Mouse (Mus musculus) forebrain, postnatal 0 days (tissue): ENCODE measurements around the gene Tm4sf4. TPM values are rescaled to one million over a fixed set of nuclear protein-coding genes. Genes with fewer than 3 reads are reported as not detected.

Experiments
- ATAC-seq: fragments of 200-750 bp; cut with Nextera tagmentation; 2 replicates; pipeline ENCODE4 v1.8.0; 2017; ENCODE audit warnings: mild to moderate bottlenecking, moderate library complexity
- DNase-seq: peaks from one replicate; pipeline ENCODE4 v3.0.0-alpha.2; 2015
- H3K27ac ChIP-seq: fragments of 300-500 bp; sonication (generic); 2 replicates; pipeline ENCODE4 v1.5.1; 2014; ENCODE audit warnings: low read depth, mild to moderate bottlenecking, antibody characterized with exemption, low read length, moderate library complexity, mixed read lengths
- H3K27me3 ChIP-seq: fragments of 300-500 bp; sonication (generic); 2 replicates; pipeline ENCODE4 v1.6.1; 2014; ENCODE audit warnings: mild to moderate bottlenecking, low read length, mixed read lengths; ENCODE audit not compliant: insufficient read depth
- H3K36me3 ChIP-seq: fragments of 300-500 bp; sonication (generic); 2 replicates; pipeline ENCODE4 v1.6.1; 2014; ENCODE audit warnings: mild to moderate bottlenecking, moderate library complexity; ENCODE audit not compliant: insufficient read depth
- H3K4me1 ChIP-seq: fragments of 300-500 bp; sonication (generic); 2 replicates; pipeline ENCODE4 v1.6.1; 2014; ENCODE audit warnings: antibody characterized with exemption; ENCODE audit not compliant: insufficient read depth
- H3K4me2 ChIP-seq: fragments of 300-500 bp; sonication (generic); 2 replicates; pipeline ENCODE4 v1.6.1; 2014; ENCODE audit warnings: low read depth, mild to moderate bottlenecking, moderate library complexity
- H3K4me3 ChIP-seq: fragments of 300-500 bp; sonication (generic); 2 replicates; pipeline ENCODE4 v1.5.1; 2014; ENCODE audit warnings: low read depth, low read length, mixed read lengths
- H3K9ac ChIP-seq: fragments of 300-500 bp; sonication (generic); 2 replicates; pipeline ENCODE4 v1.6.1; 2014; ENCODE audit warnings: mild to moderate bottlenecking
- H3K9me3 ChIP-seq: fragments of 300-500 bp; sonication (generic); 2 replicates; pipeline ENCODE4 v1.6.1; 2016; ENCODE audit warnings: low read length
- CTCF ChIP-seq: sonication (generic); IDR thresholded peaks from 2 replicates; pipeline ENCODE4 v1.5.1; 2016; ENCODE audit warnings: antibody characterized with exemption, control low read depth, low read depth
- WGBS: fragments of 180-500 bp; shearing (Covaris S2); extraction: QIAGEN DNeasy Blood & Tissue Kit; methylation state at CpG from one replicate; pipeline ENCODE4 v1.1.7; 2014; 5-methylcytosine and 5-hydroxymethylcytosine counted together
- polyA plus RNA-seq: library from polyadenylated mRNA; unstranded; fragments of >200 nt; fragmentation: Nextera tagmentation; extraction: Ambion mirVana; gene quantifications from 2 replicates; pipeline ENCODE4 v1.2.1, GENCODE M21; 2015
- total RNA-seq: library from RNA; depleted of rRNA; stranded (reverse); fragments of >200 nt; gene quantifications from 2 replicates; pipeline ENCODE4 v1.2.3, GENCODE M21; 2014; rRNA removed

Tm4sf4 gene
- total and polyA plus RNA-seq, 2 experiments from 2014 or later: not detected

GRCm38 (mm10) chr3:57470981-57471601 lies 46.0 kb downstream of the Tm4sf4 start:
- peak overlapping the region; percentile 34 for H3K4me3 ChIP-seq
- no peaks in the 10 kb centered on the region for H3K27me3 ChIP-seq
- H3K27ac ChIP-seq: peak overlapping the region; percentile 64
- peak overlapping the region; percentile 53 for H3K4me2 ChIP-seq
- H3K36me3 ChIP-seq: no peaks in the 10 kb centered on the region
- no peak for TF ChIP-seq CTCF
- peak; percentile 61 for DNase-seq
- H3K4me1 ChIP-seq: peaks cover 17% of the 10 kb centered on the region; the same call in 1 of the 2 replicates
- H3K9ac ChIP-seq: peak overlapping the region; percentile 42
- H3K9me3 ChIP-seq: no peaks in the 10 kb centered on the region
- ATAC-seq: peak; percentile 70
- WGBS: 3% methylated on average over 15 of the region's 15 CpGs

- no peak overlapping the region for H3K27ac ChIP-seq
- DNase-seq (peak; percentile 23), ATAC-seq (peak; percentile 63)
- no peaks in the 10 kb centered on the region for H3K27me3 ChIP-seq
- H3K4me1 ChIP-seq: peaks cover 17% of the 10 kb centered on the region; the same call in 1 of the 2 replicates
- H3K9me3 ChIP-seq: no peaks in the 10 kb centered on the region
- H3K9ac ChIP-seq: no peak overlapping the region
- H3K36me3 ChIP-seq: no peaks in the 10 kb centered on the region
- 28% methylated on average over 4 of the region's 4 CpGs for WGBS
- H3K4me3 ChIP-seq: no peak overlapping the region
- TF ChIP-seq CTCF: no peak
- H3K4me2 ChIP-seq: no peak overlapping the region
Measured at GRCm38 (mm10) chr3:57472407-57472806, 47.3 kb downstream of the Tm4sf4 start.

- Histone ChIP-seq H3K9ac (no peak overlapping the region), H3K36me3 (no peaks in the 10 kb centered on the region), H3K4me3 (no peak overlapping the region), H3K27me3 (no peaks in the 10 kb centered on the region), H3K4me1 (peaks cover 17% of the 10 kb centered on the region; the same call in 1 of the 2 replicates), H3K27ac (no peak overlapping the region), H3K4me2 (no peak overlapping the region), H3K9me3 (no peaks in the 10 kb centered on the region)
- ATAC-seq (no peak), DNase-seq (no peak)
- TF ChIP-seq CTCF: no peak
- 98% methylated on average over 8 of the region's 8 CpGs for WGBS
Measured at GRCm38 (mm10) chr3:57474421-57474820, 49.3 kb downstream of the Tm4sf4 start.

- DNase-seq (no peak), ATAC-seq (no peak; the same call in 1 of the 2 replicates)
- H3K27me3 ChIP-seq: no peaks in the 10 kb centered on the region
- WGBS: 66% methylated on average over 4 of the region's 4 CpGs
- H3K36me3 ChIP-seq: no peaks in the 10 kb centered on the region
- H3K9ac ChIP-seq: no peak overlapping the region
- H3K4me3 ChIP-seq: no peak overlapping the region
- no peak overlapping the region for H3K27ac ChIP-seq
- H3K4me1 ChIP-seq: no peaks in the 10 kb centered on the region
- no peak overlapping the region for H3K4me2 ChIP-seq
- TF ChIP-seq CTCF: no peak
- H3K9me3 ChIP-seq: no peaks in the 10 kb centered on the region
Measured at GRCm38 (mm10) chr3:57480640-57481039, 55.5 kb downstream of the Tm4sf4 start.

DNA sequence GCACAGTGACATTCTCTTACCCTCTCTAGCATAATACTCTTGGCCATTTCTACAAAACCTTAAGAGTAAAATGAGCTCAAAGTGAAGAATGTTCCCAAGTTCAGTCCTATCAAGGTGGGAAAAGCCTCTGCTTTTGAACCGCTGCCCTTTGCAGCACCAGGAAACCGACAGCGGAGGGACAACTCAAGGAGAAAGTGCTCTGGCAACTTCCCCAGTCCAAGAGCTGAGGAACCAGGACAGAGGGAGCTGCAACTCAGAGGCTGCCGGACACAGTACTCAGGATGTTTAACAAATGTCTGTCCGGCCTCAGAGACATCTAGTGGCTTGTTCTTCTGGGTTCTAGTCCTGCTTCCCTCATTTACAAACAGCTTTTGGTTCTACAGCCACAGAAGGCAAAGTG lies 56.9 kb downstream of the Tm4sf4 start:
- Histone ChIP-seq H3K4me2 (no peak overlapping the region), H3K4me3 (no peak overlapping the region), H3K9me3 (no peaks in the 10 kb centered on the region), H3K27ac (no peak overlapping the region), H3K27me3 (no peaks in the 10 kb centered on the region), H3K36me3 (no peaks in the 10 kb centered on the region), H3K9ac (no peak overlapping the region), H3K4me1 (no peaks in the 10 kb centered on the region)
- no peak for TF ChIP-seq CTCF
- DNase-seq: no peak
- WGBS: 88% methylated on average over 5 of the region's 5 CpGs
- ATAC-seq: no peak

DNA sequence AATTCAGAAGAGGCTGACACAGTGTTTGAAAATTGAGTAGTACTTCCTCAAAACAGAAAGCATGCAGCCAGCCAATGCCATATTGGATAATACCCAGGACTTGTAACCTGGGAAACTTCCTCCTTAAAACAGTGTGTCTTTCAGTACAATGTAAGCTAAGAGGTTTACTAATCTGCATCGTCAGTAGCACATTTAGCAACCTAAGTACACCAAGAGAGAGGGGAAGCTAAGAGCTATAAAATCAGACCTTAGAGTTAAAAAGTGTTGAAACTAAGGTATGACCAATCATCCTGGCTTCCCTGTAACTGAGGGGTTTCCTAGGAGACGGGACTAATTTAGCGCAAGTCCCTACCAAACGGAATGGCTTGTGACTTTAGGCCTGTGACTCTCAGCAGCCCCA lies 61.0 kb downstream of the Tm4sf4 start:
- H3K4me2 ChIP-seq: no peak overlapping the region
- H3K9ac ChIP-seq: no peak overlapping the region
- H3K9me3 ChIP-seq: no peaks in the 10 kb centered on the region
- 84% methylated on average over 4 of the region's 4 CpGs for WGBS
- no peak overlapping the region for H3K27ac ChIP-seq
- H3K4me3 ChIP-seq: no peak overlapping the region
- ATAC-seq: no peak
- no peak for TF ChIP-seq CTCF
- DNase-seq: no peak
- no peaks in the 10 kb centered on the region for H3K4me1 ChIP-seq
- no peaks in the 10 kb centered on the region for H3K27me3 ChIP-seq
- no peaks in the 10 kb centered on the region for H3K36me3 ChIP-seq

- Histone ChIP-seq H3K9ac (no peak overlapping the region), H3K4me3 (no peak overlapping the region), H3K4me1 (no peaks in the 10 kb centered on the region), H3K27ac (no peak overlapping the region), H3K4me2 (no peak overlapping the region), H3K27me3 (no peaks in the 10 kb centered on the region), H3K9me3 (no peaks in the 10 kb centered on the region), H3K36me3 (no peaks in the 10 kb centered on the region)
- ATAC-seq (no peak), DNase-seq (no peak)
- 69% methylated on average over 8 of the region's 8 CpGs for WGBS
- TF ChIP-seq CTCF: no peak
Measured at GRCm38 (mm10) chr3:57487455-57488153, 62.5 kb downstream of the Tm4sf4 start.

Other genes with a start within 250 kb of the Tm4sf4 start
- 12.5 and 18.2 TPM in 2 replicates for gene Tm4sf1, start 123.3 kb upstream of the Tm4sf4 start, total RNA-seq
- 25.6 and 27.0 TPM in 2 replicates for gene Tm4sf1, start 123.3 kb upstream of the Tm4sf4 start, polyA plus RNA-seq
- 27.4 and 39.1 TPM in 2 replicates for gene Wwtr1, start 150.6 kb downstream of the Tm4sf4 start, total RNA-seq
- gene Wwtr1, start 150.6 kb downstream of the Tm4sf4 start, polyA plus RNA-seq: 11.7 and 12.1 TPM in 2 replicates
- gene Commd2, start 226.4 kb downstream of the Tm4sf4 start, total RNA-seq: 34.6 and 39.5 TPM in 2 replicates
- gene Commd2, start 226.4 kb downstream of the Tm4sf4 start, polyA plus RNA-seq: 89.7 and 121 TPM in 2 replicates